Mouse (Mus musculus) C2C12 (cell line): ENCODE results near the gene Cachd1.

Experiments used
- CTCF ChIP-seq: IDR thresholded peaks from one replicate; pipeline ENCODE4 v1.5.1; 2011; ENCODE audit not compliant: control insufficient read depth, insufficient read depth, insufficient read length
- FOSL1 ChIP-seq: IDR thresholded peaks from one replicate; pipeline ENCODE4 v1.8.0; 2011; ENCODE audit warnings: mild to moderate bottlenecking, low read length; ENCODE audit not compliant: poor library complexity, insufficient read depth, severe bottlenecking
- MAX ChIP-seq: IDR thresholded peaks from one replicate; pipeline ENCODE4 v1.6.1; 2011; ENCODE audit warnings: mild to moderate bottlenecking, control low read depth

DNA sequence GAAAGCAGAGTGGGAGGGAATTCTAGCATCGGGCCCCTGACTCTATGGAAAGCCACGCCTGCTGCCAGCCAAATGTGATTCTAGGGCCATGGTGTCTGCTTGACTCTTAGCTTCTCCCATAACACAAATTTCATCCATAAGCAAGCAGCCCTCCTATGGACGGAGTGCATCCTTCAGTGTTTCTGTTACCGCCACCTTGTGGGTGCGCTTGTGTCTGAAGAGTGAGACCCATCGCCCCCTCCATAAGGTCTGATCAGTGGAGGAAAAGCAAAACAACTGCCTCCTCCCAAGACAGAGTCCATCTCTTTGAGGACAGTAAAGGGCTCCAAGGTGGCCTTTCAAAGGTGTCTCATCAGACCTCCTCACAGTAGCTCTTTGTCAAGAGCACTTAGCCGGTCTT, 201.0 kb downstream of the Cachd1 start:
- TF ChIP-seq CTCF (no peak), FOSL1 (no peak), MAX (no peak)
